8 mouse cellular contexts compared by ENCODE assay signal in the genomic region with DNA sequence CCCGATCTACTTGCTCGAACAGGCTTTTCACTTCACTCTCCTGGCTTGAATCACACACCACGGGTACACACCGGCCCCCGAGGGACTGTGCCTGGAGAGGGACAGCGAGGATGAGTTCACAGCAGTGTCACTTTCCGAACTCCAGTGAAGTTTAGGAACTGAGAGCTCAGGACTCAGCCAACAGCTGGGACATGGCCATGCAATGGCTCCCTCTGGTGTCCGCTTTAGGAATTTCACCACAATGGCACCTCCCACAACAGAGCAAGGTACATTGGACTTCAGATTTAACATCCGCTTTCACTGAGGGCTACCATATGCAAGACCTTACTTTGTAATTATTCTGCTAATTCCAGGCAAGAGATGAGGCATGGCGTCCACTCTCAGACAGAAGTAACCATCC. TPM values are rescaled to one million over a fixed set of nuclear protein-coding genes. Genes with fewer than 3 reads are reported as not detected.
A peak's percentile ranks its signal among the peaks of the same experiment; 100 is the strongest.
DNase-seq lines count a peak whose midpoint lies in the region; ATAC-seq and TF ChIP-seq lines count a peak whose summit lies in the region.

No protein-coding gene starts in this region.

- H3K9ac ChIP-seq in kidney, embryonic 14.5 days (ENCODE audit: low read depth, low read length), result peak overlapping the region; percentile 37; the same call in 1 of the 2 replicates
- H3K9ac ChIP-seq in liver, adult 2 months (ENCODE audit: low read depth, low read length), result peak overlapping the region; percentile 66

- H3ac ChIP-seq in myocyte (ENCODE audit: control insufficient read depth, insufficient read length), result no peak overlapping the region

- peaks cover 48% of the 10 kb centered on the region for H3K36me3 ChIP-seq in heart, embryonic 10.5 days
- peaks cover 36% of the 10 kb centered on the region for H3K36me3 ChIP-seq in kidney, embryonic 14.5 days (ENCODE audit: control insufficient read depth, insufficient read depth, low read length)
- H3K36me3 ChIP-seq in liver, adult 2 months (ENCODE audit: control insufficient read depth, insufficient read depth, low read length), result peaks cover 28% of the 10 kb centered on the region
- H3K36me3 ChIP-seq in myocyte (ENCODE audit: control insufficient read depth, insufficient read depth), result peaks cover 12% of the 10 kb centered on the region

- no peak overlapping the region for H3K27ac ChIP-seq in embryonic fibroblast, embryonic 13.5 days (ENCODE audit: insufficient read depth, low read length)
- no peak overlapping the region for H3K27ac ChIP-seq in heart, embryonic 10.5 days
- H3K27ac ChIP-seq in kidney, embryonic 14.5 days (ENCODE audit: low read depth, low read length), result no peak overlapping the region
- peak overlapping the region; percentile 70 for H3K27ac ChIP-seq in liver, adult 2 months (replicated peaks; ENCODE audit: insufficient read depth, low read depth, low read length)

- peak; percentile 83; the same call in 1 of the 2 replicates for TF ChIP-seq CTCF in embryonic fibroblast, embryonic 13.5 days (IDR thresholded peaks at IDR 0.05; ENCODE audit: borderline replicate concordance, insufficient read depth, low read length)
- peak; percentile 97 for TF ChIP-seq CTCF in liver, adult 2 months (IDR thresholded peaks at IDR 0.05; ENCODE audit: low read depth, low read length)

- H3K9me3 ChIP-seq in heart, embryonic 10.5 days, result no peaks in the 10 kb centered on the region
- no peaks in the 10 kb centered on the region for H3K9me3 ChIP-seq in kidney, embryonic 14.5 days (ENCODE audit: control insufficient read depth, low read length)

- H3K4me3 ChIP-seq in embryonic fibroblast, embryonic 13.5 days (ENCODE audit: insufficient read depth, low read length), result no peak overlapping the region
- no peak overlapping the region for H3K4me3 ChIP-seq in heart, embryonic 10.5 days
- peak overlapping the region; percentile 14 for H3K4me3 ChIP-seq in kidney, embryonic 14.5 days (ENCODE audit: low read length)
- H3K4me3 ChIP-seq in liver, adult 2 months (ENCODE audit: insufficient read depth, low read depth, low read length), result peak overlapping the region; percentile 17
- no peak overlapping the region for H3K4me3 ChIP-seq in myocyte

- ATAC-seq in kidney, embryonic 14.5 days (ENCODE audit: low FRiP score, low TSS enrichment), result peak; percentile 76

- no peak for TF ChIP-seq POLR2A in embryonic fibroblast, embryonic 13.5 days (IDR thresholded peaks at IDR 0.05; ENCODE audit: low read depth, low read length)
- TF ChIP-seq POLR2A in liver, adult 2 months (IDR thresholded peaks at IDR 0.05; ENCODE audit: extremely low read depth, insufficient read depth, low read length), result no peak
- TF ChIP-seq POLR2A in myocyte (IDR thresholded peaks at IDR 0.05; ENCODE audit: insufficient read length, low read depth), result no peak

- peak; percentile 85 for DNase-seq in 3T3-L1 (ENCODE audit: low read depth, low spot score)
- DNase-seq in adrenal gland, postnatal 36 days, result peak; percentile 87 to 90
- DNase-seq in heart, embryonic 10.5 days (ENCODE audit: low spot score), result peak; percentile 89
- DNase-seq in liver, adult 2 months (ENCODE audit: extremely low read depth, low read depth, low spot score), result peak; percentile 87
- DNase-seq in spleen, postnatal 4 days (ENCODE audit: low spot score in 2 of 2), result peak; percentile 86 to 95

- no peaks in the 10 kb centered on the region; the same call in 1 of the 2 replicates for H3K4me1 ChIP-seq in embryonic fibroblast, embryonic 13.5 days (ENCODE audit: control insufficient read depth, insufficient read depth, low read length)
- H3K4me1 ChIP-seq in heart, embryonic 10.5 days, result peaks cover 31% of the 10 kb centered on the region
- peaks cover 23% of the 10 kb centered on the region for H3K4me1 ChIP-seq in kidney, embryonic 14.5 days (ENCODE audit: control insufficient read depth, insufficient read depth, low read length)
- peaks cover 14% of the 10 kb centered on the region for H3K4me1 ChIP-seq in liver, adult 2 months (ENCODE audit: control insufficient read depth, insufficient read depth, low read length)

- H3K27me3 ChIP-seq in heart, embryonic 10.5 days (ENCODE audit: insufficient read depth, poor library complexity, severe bottlenecking), result no peaks in the 10 kb centered on the region
- no peaks in the 10 kb centered on the region for H3K27me3 ChIP-seq in kidney, embryonic 14.5 days (ENCODE audit: control insufficient read depth, insufficient read depth, low read length)
- H3K27me3 ChIP-seq in liver, adult 2 months (ENCODE audit: control insufficient read depth, insufficient read depth, low read length), result no peaks in the 10 kb centered on the region
- no peaks in the 10 kb centered on the region for H3K27me3 ChIP-seq in myocyte (ENCODE audit: control insufficient read depth, insufficient read depth, insufficient read length)

- 19% methylated on average over 10 of the region's 10 CpGs for WGBS in heart, embryonic 10.5 days
- WGBS in kidney, embryonic 14.5 days, result 20% methylated on average over 10 of the region's 10 CpGs
- 4% methylated on average over 10 of the region's 10 CpGs for WGBS in liver, adult 2 months

- H3K79me2 ChIP-seq in liver, adult 2 months (ENCODE audit: control insufficient read depth, insufficient read depth, low read length), result peaks cover 5% of the 10 kb centered on the region
- peaks cover 21% of the 10 kb centered on the region for H3K79me2 ChIP-seq in myocyte (ENCODE audit: control insufficient read depth, insufficient read depth)

- peak overlapping the region; percentile 30; the same call in 1 of the 2 replicates for H3K4me2 ChIP-seq in kidney, embryonic 14.5 days (replicated peaks; ENCODE audit: low read depth, low read length)
- H3K4me2 ChIP-seq in myocyte (ENCODE audit: low read depth), result peak overlapping the region; percentile 90

TF ChIP-seq in myocyte, 11 proteins besides CTCF, POLR2A, EP300 and RAD21:
- peak in 2 of 3 experiments; percentile 30 to 35 for TF ChIP-seq MYOD1 (IDR thresholded peaks at IDR 0.05; ENCODE audit: control insufficient read depth in 1 of 3, insufficient read length in 2 of 3, low read depth in 2 of 3)
- peak in 2 of 3 experiments; percentile 12 to 47 for TF ChIP-seq MYOG (IDR thresholded peaks at IDR 0.05; ENCODE audit: control insufficient read depth in 1 of 3, insufficient read depth in 1 of 3, insufficient read length in 2 of 3, low read depth in 2 of 3)
- TF ChIP-seq USF1 (IDR thresholded peaks at IDR 0.05; ENCODE audit: low read depth), result no peak

RNA-seq across cellular contexts. Expression of gene Dhrs1, which starts 1.8 kb away (rescaled TPM):
- total RNA-seq in adrenal gland, postnatal 36 days (2021), result 10 to 100 TPM; 72.7 to 73.2 TPM
- 55.1 and 61.6 TPM in 2 replicates for polyA plus RNA-seq in embryonic fibroblast, embryonic 13.5 days (2011; ENCODE audit: insufficient read length, low read depth, missing spikeins)
- polyA plus RNA-seq in heart, embryonic 10.5 days (2016; fragmentation: Nextera tagmentation; extraction: Ambion mirVana), result 59.7 and 60.5 TPM in 2 replicates
- 75.2 and 82.3 TPM in 2 replicates for polyA plus RNA-seq in kidney, embryonic 14.5 days (2014; fragmentation: Nextera tagmentation; extraction: Ambion mirVana)
- total RNA-seq in liver, adult 2 months (2014; rRNA removed), result 109 and 140 TPM in 2 replicates
- 263 and 286 TPM in 2 replicates for polyA plus RNA-seq in liver, adult 2 months (2012; rRNA removed)
- polyA plus RNA-seq in myocyte (2012; fragmentation: generic; extraction: Trizol), result 76.3 TPM

RNA-seq across cellular contexts. Expression of gene Nop9, which starts 1.8 kb away (rescaled TPM):
- total RNA-seq in adrenal gland, postnatal 36 days (2021), result 10 to 100 TPM; 17.3 to 20.7 TPM
- polyA plus RNA-seq in embryonic fibroblast, embryonic 13.5 days (2011; ENCODE audit: insufficient read length, low read depth, missing spikeins), result 36.4 and 37.5 TPM in 2 replicates
- polyA plus RNA-seq in heart, embryonic 10.5 days (2016; fragmentation: Nextera tagmentation; extraction: Ambion mirVana), result 33.2 and 49.1 TPM in 2 replicates
- polyA plus RNA-seq in kidney, embryonic 14.5 days (2014; fragmentation: Nextera tagmentation; extraction: Ambion mirVana), result 43.3 and 44.0 TPM in 2 replicates
- 11.0 and 13.0 TPM in 2 replicates for total RNA-seq in liver, adult 2 months (2014; rRNA removed)
- 11.8 and 15.1 TPM in 2 replicates for polyA plus RNA-seq in liver, adult 2 months (2012; rRNA removed)
- 24.9 TPM for polyA plus RNA-seq in myocyte (2012; fragmentation: generic; extraction: Trizol)

RNA-seq across cellular contexts. Expression of gene Cideb, which starts 14.5 kb away (rescaled TPM):
- 1 to 10 TPM in 1 of 2 experiments, under 1 TPM in 1; 0.93 to 1.3 TPM for total RNA-seq in adrenal gland, postnatal 36 days (2021)
- 0.95 TPM in 1 of 2 replicates, not detected in the other for polyA plus RNA-seq in embryonic fibroblast, embryonic 13.5 days (2011; ENCODE audit: insufficient read length, low read depth, missing spikeins)
- 1.4 and 2.0 TPM in 2 replicates for polyA plus RNA-seq in heart, embryonic 10.5 days (2016; fragmentation: Nextera tagmentation; extraction: Ambion mirVana)
- polyA plus RNA-seq in kidney, embryonic 14.5 days (2014; fragmentation: Nextera tagmentation; extraction: Ambion mirVana), result 2.9 and 3.6 TPM in 2 replicates
- 101 and 128 TPM in 2 replicates for total RNA-seq in liver, adult 2 months (2014; rRNA removed)
- polyA plus RNA-seq in liver, adult 2 months (2012; rRNA removed), result 483 and 586 TPM in 2 replicates
- polyA plus RNA-seq in myocyte (2012; fragmentation: generic; extraction: Trizol), result 0.17 TPM

RNA-seq across cellular contexts. Expression of gene Ltb4r2, which starts 17.5 kb away (rescaled TPM):
- not detected for total RNA-seq in adrenal gland, postnatal 36 days (2021)
- 2.0 TPM in 2 replicates for polyA plus RNA-seq in embryonic fibroblast, embryonic 13.5 days (2011; ENCODE audit: insufficient read length, low read depth, missing spikeins)
- polyA plus RNA-seq in heart, embryonic 10.5 days (2016; fragmentation: Nextera tagmentation; extraction: Ambion mirVana), result 0.44 and 1.1 TPM in 2 replicates
- polyA plus RNA-seq in kidney, embryonic 14.5 days (2014; fragmentation: Nextera tagmentation; extraction: Ambion mirVana), result 0.08 and 0.39 TPM in 2 replicates
- 0.74 and 0.94 TPM in 2 replicates for total RNA-seq in liver, adult 2 months (2014; rRNA removed)
- polyA plus RNA-seq in liver, adult 2 months (2012; rRNA removed), result 1.9 and 2.6 TPM in 2 replicates
- polyA plus RNA-seq in myocyte (2012; fragmentation: generic; extraction: Trizol), result 0.01 TPM

RNA-seq across cellular contexts. Expression of gene Rabggta, which starts 21.6 kb away (rescaled TPM):
- total RNA-seq in adrenal gland, postnatal 36 days (2021), result 10 to 100 TPM; 17.2 to 25.1 TPM
- 11.5 and 16.3 TPM in 2 replicates for polyA plus RNA-seq in embryonic fibroblast, embryonic 13.5 days (2011; ENCODE audit: insufficient read length, low read depth, missing spikeins)
- 25.1 and 29.4 TPM in 2 replicates for polyA plus RNA-seq in heart, embryonic 10.5 days (2016; fragmentation: Nextera tagmentation; extraction: Ambion mirVana)
- polyA plus RNA-seq in kidney, embryonic 14.5 days (2014; fragmentation: Nextera tagmentation; extraction: Ambion mirVana), result 27.8 and 29.3 TPM in 2 replicates
- total RNA-seq in liver, adult 2 months (2014; rRNA removed), result 28.7 and 31.5 TPM in 2 replicates
- 64.0 and 65.1 TPM in 2 replicates for polyA plus RNA-seq in liver, adult 2 months (2012; rRNA removed)
- polyA plus RNA-seq in myocyte (2012; fragmentation: generic; extraction: Trizol), result 18.4 TPM

Comparison
In these comparisons a context has a peak if more than half of its experiments do, and no peak if none do; other contexts are left out.
1. H3K4me3 ChIP-seq: peak in kidney, embryonic 14.5 days (single experiment) and liver, adult 2 months (single experiment); none in embryonic fibroblast, embryonic 13.5 days (single experiment), heart, embryonic 10.5 days (single experiment) and myocyte (single experiment).
2. RNA of gene Cideb, which starts 14.5 kb away (polyA plus RNA-seq): 483 to 586 TPM in liver, adult 2 months; 2.9 to 3.6 TPM in kidney, embryonic 14.5 days, 1.4 to 2.0 TPM in heart, embryonic 10.5 days, 0.95 TPM in embryonic fibroblast, embryonic 13.5 days and 0.17 TPM in myocyte (single experiment); every median in the first group is over 100 times any median in the second.
3. Peak in every context shown above with its lines, with median percentiles within 50 percentile points of each other: DNase-seq.